Mouse (Mus musculus) testis, postnatal 14 days (tissue): Measurements from ENCODE around the gene Xlr5b.
A peak's percentile ranks its signal among the peaks of the same experiment; 100 is the strongest.
"Not testable (repeated sequence)": the region's sequence is repeated elsewhere in the genome, so short reads cannot be mapped to it uniquely, and the experiment has no call there.

Experiments
- DNase-seq: peaks from one replicate; pipeline ENCODE4 v3.0.0; 2021; ENCODE audit warnings: low spot score

Gene Xlr5b

GRCm38 (mm10) chrX:73148496-73148895 is at the start of gene Xlr5b:
Xlr5b (plus strand) TSS chrX:73148796.
- DNase-seq = not testable (repeated sequence)

- not testable (repeated sequence) for DNase-seq
Observed at GRCm38 (mm10) chrX:73116747-73117146, 31.8 kb upstream of the Xlr5b start, which contains the start of gene Gm14685. Gm14685 (plus strand) TSS chrX:73117047.

GRCm38 (mm10) chrX:73122859-73123829 is 25.5 kb upstream of the Xlr5b start:
- DNase-seq = not testable (repeated sequence)

GRCm38 (mm10) chrX:73143218-73143618 is 5.4 kb upstream of the Xlr5b start:
- not testable (repeated sequence) for DNase-seq

- DNase-seq = not testable (repeated sequence)
Observed at GRCm38 (mm10) chrX:73149350-73149749, 754 bp downstream of the Xlr5b start, which contains the start of gene DXBay18. DXBay18 (minus strand) TSS chrX:73149450.

- DNase-seq = not testable (repeated sequence)
Observed at GRCm38 (mm10) chrX:73176889-73177288, 28.3 kb downstream of the Xlr5b start, which contains the start of gene Spin2d. Spin2d (minus strand) TSS chrX:73176989.

GRCm38 (mm10) chrX:73191934-73192333 is 43.3 kb downstream of the Xlr5b start, which contains the start of gene Xlr3b:
Xlr3b (plus strand) TSS chrX:73192207.
- peak; percentile 46 for DNase-seq
